Comparison of ENCODE assay signal across 8 mouse cellular contexts in genomic region chr9:8043044-8043387, GRCm38 (mm10). TPM values are rescaled to one million over a fixed set of nuclear protein-coding genes. Genes with fewer than 3 reads are reported as not detected.
DNase-seq lines count a peak whose midpoint lies in the region; ATAC-seq and TF ChIP-seq lines count a peak whose summit lies in the region.

No protein-coding gene starts in this region.

- peak overlapping the region; percentile 59 for H3K4me2 ChIP-seq in kidney, embryonic 16.5 days (replicated peaks; ENCODE audit: low read depth, low read length)
- H3K4me2 ChIP-seq in embryonic facial prominence, embryonic 15.5 days (replicated peaks), result peak overlapping the region; percentile 64
- peak overlapping the region; percentile 92 for H3K4me2 ChIP-seq in intestine, postnatal 0 days (replicated peaks; ENCODE audit: low read depth)
- H3K4me2 ChIP-seq in neural tube, embryonic 12.5 days (replicated peaks), result peak overlapping the region; percentile 60

- H3K4me3 ChIP-seq in kidney, embryonic 16.5 days (ENCODE audit: low read length), result peak overlapping the region; percentile 86
- peak overlapping the region; percentile 82 for H3K4me3 ChIP-seq in embryonic facial prominence, embryonic 15.5 days (replicated peaks)
- H3K4me3 ChIP-seq in intestine, postnatal 0 days (ENCODE audit: low read depth, low read length), result peak overlapping the region; percentile 74
- no peak overlapping the region for H3K4me3 ChIP-seq in neural tube, embryonic 12.5 days

- DNase-seq in kidney, postnatal 10 days, result no peak
- no peak for DNase-seq in layer of hippocampus, postnatal 14 days (ENCODE audit: low spot score in 2 of 2)
- no peak for DNase-seq in adrenal gland, adult 18-20 months (ENCODE audit: low spot score in 2 of 2)
- no peak for DNase-seq in cerebellum, postnatal 14 days

- TF ChIP-seq CTCF in intestine, postnatal 0 days (IDR thresholded peaks at IDR 0.05; ENCODE audit: low read depth), result no peak

- no peaks in the 10 kb centered on the region for H3K27me3 ChIP-seq in kidney, embryonic 16.5 days (ENCODE audit: insufficient read depth, low read length)
- H3K27me3 ChIP-seq in embryonic facial prominence, embryonic 15.5 days, result no peaks in the 10 kb centered on the region
- no peaks in the 10 kb centered on the region for H3K27me3 ChIP-seq in intestine, postnatal 0 days (replicated peaks; ENCODE audit: control insufficient read depth, insufficient read depth, low read length)
- H3K27me3 ChIP-seq in neural tube, embryonic 12.5 days (replicated peaks), result no peaks in the 10 kb centered on the region

- H3K36me3 ChIP-seq in kidney, embryonic 16.5 days (ENCODE audit: insufficient read depth, low read length), result no peaks in the 10 kb centered on the region
- H3K36me3 ChIP-seq in embryonic facial prominence, embryonic 15.5 days, result no peaks in the 10 kb centered on the region
- H3K36me3 ChIP-seq in intestine, postnatal 0 days (ENCODE audit: control insufficient read depth, insufficient read depth), result no peaks in the 10 kb centered on the region
- H3K36me3 ChIP-seq in neural tube, embryonic 12.5 days, result no peaks in the 10 kb centered on the region

- H3K9ac ChIP-seq in kidney, embryonic 16.5 days (replicated peaks; ENCODE audit: low read length), result peak overlapping the region; percentile 76
- H3K9ac ChIP-seq in embryonic facial prominence, embryonic 15.5 days, result peak overlapping the region; percentile 49; the same call in 1 of the 2 replicates
- H3K9ac ChIP-seq in intestine, postnatal 0 days (ENCODE audit: low read depth, low read length), result no peak overlapping the region
- 0 out of 2 replicates have a peak overlapping the region, but pooled peaks have one; percentile 5 for H3K9ac ChIP-seq in neural tube, embryonic 12.5 days

- WGBS in kidney, embryonic 16.5 days, result 12% methylated on average over 5 of the region's 5 CpGs
- WGBS in embryonic facial prominence, embryonic 15.5 days, result 12% methylated on average over 5 of the region's 5 CpGs
- WGBS in intestine, postnatal 0 days, result 17% methylated on average over 5 of the region's 5 CpGs
- WGBS in neural tube, embryonic 12.5 days, result 24% methylated on average over 5 of the region's 5 CpGs

- ATAC-seq in kidney, embryonic 16.5 days (ENCODE audit: low FRiP score, low TSS enrichment), result peak; percentile 47; the same call in 1 of the 2 replicates
- no peak for ATAC-seq in embryonic facial prominence, embryonic 15.5 days (ENCODE audit: insufficient number of reproducible peaks, low FRiP score, low TSS enrichment, low read depth)
- ATAC-seq in intestine, postnatal 0 days, result 0 out of 2 replicates have a peak, but pooled peaks have one; percentile 8
- peak; percentile 31 for ATAC-seq in neural tube, embryonic 12.5 days (ENCODE audit: low FRiP score, low read depth)

- H3K27ac ChIP-seq in kidney, embryonic 16.5 days (ENCODE audit: low read length), result peak overlapping the region; percentile 52; the same call in 1 of the 2 replicates
- peak overlapping the region; percentile 76 for H3K27ac ChIP-seq in embryonic facial prominence, embryonic 15.5 days (replicated peaks)
- H3K27ac ChIP-seq in intestine, postnatal 0 days (ENCODE audit: low read depth, low read length), result no peak overlapping the region
- H3K27ac ChIP-seq in neural tube, embryonic 12.5 days, result no peak overlapping the region

- H3K4me1 ChIP-seq in kidney, embryonic 16.5 days (ENCODE audit: insufficient read depth, low read length), result peaks cover 8% of the 10 kb centered on the region
- no peaks in the 10 kb centered on the region for H3K4me1 ChIP-seq in embryonic facial prominence, embryonic 15.5 days
- 0 out of 2 replicates have a peak, but pooled peaks cover 2% of the 10 kb centered on the region for H3K4me1 ChIP-seq in intestine, postnatal 0 days (replicated peaks; ENCODE audit: control insufficient read depth, insufficient read depth, low read length)
- H3K4me1 ChIP-seq in neural tube, embryonic 12.5 days, result 0 out of 2 replicates have a peak, but pooled peaks cover 4% of the 10 kb centered on the region

- H3K9me3 ChIP-seq in kidney, embryonic 16.5 days (ENCODE audit: low read length), result no peaks in the 10 kb centered on the region
- H3K9me3 ChIP-seq in embryonic facial prominence, embryonic 15.5 days (replicated peaks), result no peaks in the 10 kb centered on the region
- H3K9me3 ChIP-seq in intestine, postnatal 0 days (ENCODE audit: control insufficient read depth), result no peaks in the 10 kb centered on the region
- no peaks in the 10 kb centered on the region for H3K9me3 ChIP-seq in neural tube, embryonic 12.5 days

RNA-seq across cellular contexts. Expression of gene Cfap300, which starts 0.4 kb away (rescaled TPM):
- 13.0 and 14.3 TPM in 2 replicates for polyA plus RNA-seq in kidney, embryonic 16.5 days (2015; fragmentation: Nextera tagmentation; extraction: Ambion mirVana)
- 17.2 and 19.3 TPM in 2 replicates for polyA plus RNA-seq in embryonic facial prominence, embryonic 15.5 days (2015; fragmentation: Nextera tagmentation; extraction: Ambion mirVana)
- polyA plus RNA-seq in intestine, postnatal 0 days (2015; fragmentation: Nextera tagmentation; extraction: Ambion mirVana), result 1.6 and 2.0 TPM in 2 replicates
- polyA plus RNA-seq in neural tube, embryonic 12.5 days (2016; fragmentation: Nextera tagmentation; extraction: Ambion mirVana), result 12.7 and 14.0 TPM in 2 replicates
- total RNA-seq in layer of hippocampus, postnatal 14 days (2021), result 1 to 10 TPM; 9.1 to 9.4 TPM
- total RNA-seq in adrenal gland, adult 18-20 months (2021), result 1 to 10 TPM; 2.7 to 2.8 TPM

RNA-seq across cellular contexts. Expression of gene Yap1, which starts 38.6 kb away (rescaled TPM):
- polyA plus RNA-seq in kidney, embryonic 16.5 days (2015; fragmentation: Nextera tagmentation; extraction: Ambion mirVana), result 35.7 and 37.1 TPM in 2 replicates
- polyA plus RNA-seq in embryonic facial prominence, embryonic 15.5 days (2015; fragmentation: Nextera tagmentation; extraction: Ambion mirVana), result 49.0 and 49.2 TPM in 2 replicates
- polyA plus RNA-seq in intestine, postnatal 0 days (2015; fragmentation: Nextera tagmentation; extraction: Ambion mirVana), result 11.4 TPM in 2 replicates
- 27.5 and 30.3 TPM in 2 replicates for polyA plus RNA-seq in neural tube, embryonic 12.5 days (2016; fragmentation: Nextera tagmentation; extraction: Ambion mirVana)
- total RNA-seq in layer of hippocampus, postnatal 14 days (2021), result 10 to 100 TPM; 15.9 to 16.9 TPM
- total RNA-seq in adrenal gland, adult 18-20 months (2021), result 10 to 100 TPM; 72.0 to 83.7 TPM

Comparison
In these comparisons a context has a peak if more than half of its experiments do, and no peak if none do; other contexts are left out.
1. H3K27ac ChIP-seq: peak in kidney, embryonic 16.5 days (single experiment) and embryonic facial prominence, embryonic 15.5 days (single experiment); none in intestine, postnatal 0 days (single experiment) and neural tube, embryonic 12.5 days (single experiment).
2. Peak in every context shown above with its lines, with median percentiles within 50 percentile points of each other: H3K4me2 ChIP-seq.